Mouse (Mus musculus) hindbrain, embryonic 14.5 days (tissue): ENCODE results near the gene Fpgs. TPM values are rescaled to one million over a fixed set of nuclear protein-coding genes. Genes with fewer than 3 reads are reported as not detected.

Source experiments
- ATAC-seq: fragments of 200-750 bp; cut with Nextera tagmentation; 2 replicates; pipeline ENCODE4 v1.8.0; 2017; ENCODE audit warnings: moderate number of reproducible peaks, mild to moderate bottlenecking, moderate TSS enrichment, moderate library complexity; ENCODE audit not compliant: low FRiP score
- DNase-seq: peaks from one replicate; pipeline ENCODE4 v3.0.0-alpha.2; 2015; ENCODE audit warnings: low spot score
- H3K27ac ChIP-seq: fragments of 300-500 bp; sonication (generic); 2 replicates; pipeline ENCODE4 v1.5.1; 2014; ENCODE audit warnings: mild to moderate bottlenecking, moderate library complexity
- H3K27me3 ChIP-seq: fragments of 300-500 bp; sonication (generic); 2 replicates; pipeline ENCODE4 v1.6.1; 2014; ENCODE audit warnings: mild to moderate bottlenecking, low read length, mixed read lengths; ENCODE audit not compliant: control insufficient read depth, insufficient read depth
- H3K36me3 ChIP-seq: fragments of 300-500 bp; sonication (generic); replicated peaks from 2 replicates; pipeline ENCODE4 v1.6.1; 2014; ENCODE audit not compliant: control insufficient read depth, insufficient read depth
- H3K4me1 ChIP-seq: fragments of 300-500 bp; sonication (generic); replicated peaks from 2 replicates; pipeline ENCODE4 v1.6.1; 2014; ENCODE audit warnings: antibody characterized with exemption, low read length, mixed read lengths; ENCODE audit not compliant: control insufficient read depth, insufficient read depth
- H3K4me2 ChIP-seq: fragments of 300-500 bp; sonication (generic); replicated peaks from 2 replicates; pipeline ENCODE4 v1.6.1; 2014; ENCODE audit warnings: mild to moderate bottlenecking, moderate library complexity
- H3K4me3 ChIP-seq: fragments of 300-500 bp; sonication (generic); replicated peaks from 2 replicates; pipeline ENCODE4 v1.5.1; 2014; ENCODE audit warnings: mild to moderate bottlenecking, low read length
- H3K9ac ChIP-seq: fragments of 300-500 bp; sonication (generic); 2 replicates; pipeline ENCODE4 v1.6.1; 2014
- H3K9me3 ChIP-seq: fragments of 300-500 bp; sonication (generic); 2 replicates; pipeline ENCODE4 v1.6.1; 2016; ENCODE audit warnings: low read length; ENCODE audit not compliant: control insufficient read depth
- WGBS: fragments of 180-500 bp; shearing (Covaris S2); extraction: QIAGEN DNeasy Blood & Tissue Kit; methylation state at CpG from one replicate; pipeline ENCODE4 v1.1.7; 2014; 5-methylcytosine and 5-hydroxymethylcytosine counted together
- polyA plus RNA-seq: library from polyadenylated mRNA; unstranded; fragments of >200 nt; fragmentation: Nextera tagmentation; extraction: Ambion mirVana; gene quantifications from 2 replicates; pipeline ENCODE4 v1.2.1, GENCODE M21; 2014

The Fpgs gene
- polyA plus RNA-seq, 1 experiment from 2014 or later: 14.8 TPM

DNA sequence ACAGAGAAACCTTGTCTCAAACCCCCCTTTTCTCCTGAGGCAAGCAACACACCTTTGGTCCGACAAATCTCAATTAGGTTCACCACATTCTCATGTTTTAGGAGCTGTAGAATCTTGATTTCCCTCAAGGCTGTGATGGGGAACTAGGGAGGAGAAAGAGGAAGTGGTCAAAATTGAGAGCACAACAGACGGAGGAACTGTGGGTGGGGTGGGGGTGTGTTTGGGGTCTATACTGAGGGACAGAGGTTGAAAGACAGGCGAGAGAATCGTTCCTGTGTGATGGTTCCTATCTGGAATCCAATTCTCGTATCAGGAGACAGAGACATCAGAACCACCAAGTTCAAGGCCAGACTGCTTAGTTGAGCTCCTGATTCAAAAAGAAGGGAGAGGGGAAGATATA, 6.5 kb upstream of the Fpgs start:
- H3K4me2 ChIP-seq: no peak overlapping the region
- H3K9me3 ChIP-seq: no peaks in the 10 kb centered on the region
- no peak overlapping the region for H3K27ac ChIP-seq
- no peaks in the 10 kb centered on the region for H3K27me3 ChIP-seq
- H3K4me3 ChIP-seq: no peak overlapping the region
- DNase-seq: no peak
- no peak overlapping the region for H3K9ac ChIP-seq
- WGBS: 94% methylated on average over 5 of the region's 5 CpGs
- ATAC-seq: no peak
- peaks cover 61% of the 10 kb centered on the region for H3K36me3 ChIP-seq
- H3K4me1 ChIP-seq: peaks cover 16% of the 10 kb centered on the region

DNA sequence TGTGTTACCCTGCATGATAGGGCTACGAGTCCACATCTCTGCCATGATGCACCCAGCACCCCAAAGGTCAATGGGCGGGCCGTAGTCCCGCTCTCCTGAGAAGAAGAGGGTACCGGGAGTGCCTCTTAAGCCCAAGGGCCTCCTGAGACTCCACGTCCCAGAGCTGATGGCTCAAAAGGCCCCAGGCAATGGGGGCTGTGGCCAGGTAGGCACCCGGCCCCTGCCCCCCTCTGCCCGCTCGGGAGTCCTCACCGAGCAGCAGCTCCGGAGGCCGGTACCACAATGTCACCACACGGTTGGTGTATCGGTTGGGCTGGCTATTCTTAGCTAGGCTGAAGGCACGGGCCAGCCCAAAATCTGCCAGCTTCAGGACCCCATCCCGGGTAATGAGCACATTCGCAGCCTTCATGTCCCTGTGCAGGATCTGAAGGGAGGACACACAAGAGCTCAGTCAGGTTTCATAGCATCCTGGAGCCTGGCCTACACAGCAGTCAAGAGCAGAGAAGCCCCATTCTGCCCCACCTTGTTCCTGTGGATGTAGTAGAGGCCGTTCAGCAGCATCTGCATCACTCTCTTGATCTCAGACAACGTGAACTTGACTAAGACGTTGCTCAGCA, 5.7 kb upstream of the Fpgs start:
- H3K9ac ChIP-seq: no peak overlapping the region
- peaks cover 16% of the 10 kb centered on the region for H3K4me1 ChIP-seq
- no peak overlapping the region for H3K27ac ChIP-seq
- H3K4me3 ChIP-seq: no peak overlapping the region
- ATAC-seq (no peak), DNase-seq (no peak)
- no peaks in the 10 kb centered on the region for H3K27me3 ChIP-seq
- no peak overlapping the region for H3K4me2 ChIP-seq
- H3K9me3 ChIP-seq: no peaks in the 10 kb centered on the region
- 94% methylated on average over 20 of the region's 20 CpGs for WGBS
- H3K36me3 ChIP-seq: peaks cover 69% of the 10 kb centered on the region

DNA sequence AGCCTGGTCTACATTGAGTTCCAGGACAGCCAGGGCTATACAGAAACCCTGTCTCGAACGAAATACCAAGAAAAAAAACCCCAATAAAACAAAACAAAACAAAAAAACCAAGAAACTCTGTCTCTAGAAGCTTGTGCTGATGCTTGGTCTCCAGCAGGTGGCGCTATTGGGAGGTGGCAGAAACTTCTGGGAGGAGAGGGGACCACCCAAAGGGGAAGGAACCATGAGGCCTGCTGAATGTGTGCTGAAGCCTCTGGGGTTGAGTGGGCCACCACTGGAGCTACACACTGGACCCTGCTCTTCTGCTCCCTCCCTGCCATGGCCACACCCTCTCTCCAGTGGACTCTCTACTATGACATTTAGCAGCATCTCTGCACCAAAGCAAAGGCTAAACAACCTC, 4.7 kb upstream of the Fpgs start:
- H3K27ac ChIP-seq: no peak overlapping the region
- no peaks in the 10 kb centered on the region for H3K27me3 ChIP-seq
- DNase-seq: peak; percentile 72
- no peaks in the 10 kb centered on the region for H3K9me3 ChIP-seq
- H3K4me3 ChIP-seq: no peak overlapping the region
- H3K4me1 ChIP-seq: peaks cover 8% of the 10 kb centered on the region
- H3K9ac ChIP-seq: no peak overlapping the region
- peaks cover 77% of the 10 kb centered on the region for H3K36me3 ChIP-seq
- WGBS: 49% methylated on average over 3 of the region's 3 CpGs
- H3K4me2 ChIP-seq: no peak overlapping the region
- no peak for ATAC-seq

DNA sequence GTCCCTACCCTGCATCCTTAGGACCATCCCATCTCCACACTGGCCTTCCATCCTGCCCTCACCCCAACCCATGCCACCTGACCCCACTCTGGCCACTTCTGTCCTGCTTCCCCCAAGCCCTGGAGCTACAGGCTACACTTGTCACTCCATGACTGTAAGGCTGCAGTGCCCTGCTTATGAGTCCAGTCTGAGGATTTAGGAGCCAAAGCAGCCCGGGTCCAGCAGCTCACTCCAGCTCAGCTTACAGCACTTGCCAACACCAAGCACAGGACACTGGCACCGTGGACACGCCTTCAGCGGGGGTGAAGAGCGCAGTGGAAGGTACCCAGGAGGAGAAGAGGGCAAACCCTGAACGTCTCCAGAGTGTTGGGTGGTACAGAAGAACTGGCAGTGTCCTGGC, 3.0 kb upstream of the Fpgs start:
- DNase-seq: no peak
- H3K9me3 ChIP-seq: no peaks in the 10 kb centered on the region
- no peak overlapping the region for H3K4me2 ChIP-seq
- no peak overlapping the region for H3K4me3 ChIP-seq
- H3K9ac ChIP-seq: no peak overlapping the region
- H3K27me3 ChIP-seq: no peaks in the 10 kb centered on the region
- ATAC-seq: no peak
- no peak overlapping the region for H3K27ac ChIP-seq
- H3K4me1 ChIP-seq: peaks cover 8% of the 10 kb centered on the region
- 97% methylated on average over 6 of the region's 6 CpGs for WGBS
- H3K36me3 ChIP-seq: peaks cover 92% of the 10 kb centered on the region

DNA sequence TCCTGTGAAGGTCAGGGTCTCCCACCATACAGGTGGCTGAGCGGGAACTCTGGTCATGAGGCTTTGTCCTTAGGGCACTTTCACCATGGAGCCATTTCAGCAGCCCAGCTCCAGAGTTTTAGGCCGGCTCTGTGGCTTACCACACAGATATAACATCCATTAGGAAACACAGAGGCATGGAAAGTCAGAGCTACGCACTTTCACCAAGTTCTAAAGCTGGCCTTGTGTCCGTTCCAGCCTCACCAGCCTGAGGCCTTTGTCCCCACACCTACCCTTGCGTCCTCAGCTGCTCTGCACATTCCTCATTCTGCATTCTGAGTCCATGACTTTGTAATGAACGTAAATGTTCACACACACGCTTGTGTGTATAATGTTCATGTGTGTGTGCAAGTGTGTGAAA, 1.1 kb upstream of the Fpgs start:
- 88% methylated on average over 7 of the region's 7 CpGs for WGBS
- no peak overlapping the region for H3K9ac ChIP-seq
- ATAC-seq (no peak), DNase-seq (no peak)
- H3K36me3 ChIP-seq: peaks cover 76% of the 10 kb centered on the region
- no peaks in the 10 kb centered on the region for H3K27me3 ChIP-seq
- H3K4me3 ChIP-seq: no peak overlapping the region
- no peak overlapping the region for H3K27ac ChIP-seq
- no peak overlapping the region for H3K4me2 ChIP-seq
- H3K4me1 ChIP-seq: no peaks in the 10 kb centered on the region
- H3K9me3 ChIP-seq: no peaks in the 10 kb centered on the region

DNA sequence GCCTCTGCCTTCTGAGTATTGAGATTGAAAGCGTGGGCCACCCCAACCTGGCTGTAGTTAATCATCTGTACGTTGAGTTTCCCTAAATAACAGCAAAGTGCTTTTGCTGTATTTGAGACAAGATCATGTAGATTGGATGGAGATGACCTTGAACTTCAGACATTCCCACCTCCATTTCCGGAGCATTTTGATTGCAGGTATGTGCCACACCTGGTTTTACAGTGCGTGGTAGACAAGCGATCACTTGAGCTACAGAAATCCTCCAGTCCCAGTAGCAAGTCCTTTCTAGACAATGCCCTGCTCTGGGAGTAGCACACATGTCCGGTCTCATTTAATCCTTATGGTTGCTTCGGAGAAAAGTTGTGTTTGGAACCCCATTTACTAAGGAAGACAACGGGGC, 899 bp downstream of the Fpgs start:
- Histone ChIP-seq H3K4me2 (no peak overlapping the region), H3K4me3 (no peak overlapping the region), H3K27ac (no peak overlapping the region), H3K9me3 (no peaks in the 10 kb centered on the region), H3K4me1 (no peaks in the 10 kb centered on the region), H3K36me3 (peaks cover 57% of the 10 kb centered on the region), H3K27me3 (no peaks in the 10 kb centered on the region), H3K9ac (no peak overlapping the region)
- DNase-seq: no peak
- 95% methylated on average over 8 of the region's 8 CpGs for WGBS
- ATAC-seq: no peak

DNA sequence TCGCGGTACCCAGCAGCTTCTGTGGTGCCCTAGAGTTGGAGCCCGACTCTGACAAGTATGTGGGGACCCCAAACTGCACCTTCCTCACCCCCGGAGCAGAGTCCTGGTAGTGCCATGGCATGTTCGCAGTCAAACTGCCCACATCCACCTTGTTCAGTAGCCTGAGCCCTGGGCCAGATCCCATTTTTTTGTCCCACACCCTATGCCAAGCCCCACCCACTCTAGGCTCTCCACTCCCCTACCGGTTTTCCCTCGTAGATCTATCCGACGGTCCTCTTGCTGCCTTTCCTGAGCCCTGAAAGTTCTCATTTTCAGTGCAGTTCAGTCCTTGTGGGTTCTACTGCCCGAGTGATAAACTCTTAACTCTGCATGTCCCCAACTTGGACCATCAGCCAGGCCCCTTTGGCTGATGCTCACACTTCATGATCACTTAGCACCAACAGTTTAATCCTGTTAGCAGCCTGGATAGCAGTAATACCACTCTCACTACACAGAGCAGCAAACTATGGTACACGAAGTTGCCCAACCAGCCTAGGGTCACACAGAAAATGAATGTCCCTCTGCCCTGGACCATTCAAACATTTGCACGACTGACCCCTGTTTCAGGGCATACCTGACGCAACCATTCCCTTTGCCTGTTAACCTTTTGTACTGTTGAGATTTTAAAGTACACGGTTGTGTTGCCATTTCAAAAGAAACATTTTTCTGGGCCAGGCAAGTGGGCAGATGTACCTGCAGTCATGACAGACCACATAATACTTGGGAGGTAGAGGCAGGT, 2.8 kb downstream of the Fpgs start:
- H3K4me2 ChIP-seq: no peak overlapping the region
- DNase-seq: no peak
- 91% methylated on average over 14 of the region's 14 CpGs for WGBS

DNA sequence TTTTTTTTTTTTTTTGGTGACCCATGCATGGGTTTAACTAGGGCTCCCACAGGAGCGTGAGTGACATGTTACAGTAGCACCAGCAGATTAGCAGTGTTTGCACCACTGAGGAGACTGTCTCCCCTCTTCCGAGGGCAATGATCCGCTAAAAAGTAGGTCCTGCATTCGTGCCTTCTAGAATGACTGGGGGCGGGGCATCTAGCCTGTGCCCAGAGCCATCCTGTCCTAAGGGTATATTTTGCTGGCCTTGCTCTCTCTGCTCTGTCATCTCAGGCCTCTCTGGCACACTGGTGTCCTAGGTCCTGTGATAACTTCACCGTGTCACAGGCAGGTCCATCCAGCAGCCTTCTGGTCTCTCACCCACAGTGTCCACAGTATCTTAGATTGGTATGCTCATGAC, 4.3 kb downstream of the Fpgs start:
- peaks cover 23% of the 10 kb centered on the region for H3K36me3 ChIP-seq
- no peak overlapping the region for H3K4me2 ChIP-seq
- DNase-seq: no peak
- H3K27me3 ChIP-seq: no peaks in the 10 kb centered on the region
- H3K9me3 ChIP-seq: no peaks in the 10 kb centered on the region
- no peak overlapping the region for H3K9ac ChIP-seq
- H3K4me1 ChIP-seq: no peaks in the 10 kb centered on the region
- no peak overlapping the region for H3K27ac ChIP-seq
- no peak overlapping the region for H3K4me3 ChIP-seq
- no peak for ATAC-seq
- 87% methylated on average over 6 of the region's 6 CpGs for WGBS

More for the DNA sequence above, 2.8 kb downstream of the Fpgs start:
- Histone ChIP-seq H3K27me3 (no peaks in the 10 kb centered on the region), H3K9ac (no peak overlapping the region), H3K4me3 (no peak overlapping the region), H3K9me3 (no peaks in the 10 kb centered on the region), H3K27ac (no peak overlapping the region), H3K36me3 (peaks cover 38% of the 10 kb centered on the region), H3K4me1 (no peaks in the 10 kb centered on the region)
- no peak for ATAC-seq

DNA sequence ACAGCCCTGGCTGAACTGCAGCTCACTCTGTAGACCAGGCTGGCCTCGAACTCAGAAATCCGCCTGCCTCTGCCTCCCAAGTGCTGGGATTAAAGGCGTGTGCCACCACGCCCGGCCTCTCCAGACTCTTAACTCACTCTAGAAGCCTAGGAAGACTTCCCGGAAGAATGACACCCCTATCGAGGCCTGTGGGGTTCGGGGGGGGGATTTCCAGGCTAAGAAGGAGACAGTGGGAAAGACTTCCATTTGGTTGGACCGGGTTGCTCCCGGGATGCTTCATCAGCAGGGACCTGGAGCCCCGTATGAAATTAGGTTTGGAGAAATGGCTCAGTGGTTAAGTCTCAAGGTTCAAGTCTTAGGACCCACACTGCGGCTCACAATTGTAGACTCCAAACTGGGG, 9.3 kb downstream of the Fpgs start:
- DNase-seq: no peak
- peak overlapping the region; percentile 50 for H3K9ac ChIP-seq
- ATAC-seq: no peak
- 0 out of 2 replicates have a peak, but pooled peaks cover 9% of the 10 kb centered on the region for H3K4me1 ChIP-seq
- H3K9me3 ChIP-seq: no peaks in the 10 kb centered on the region
- peak overlapping the region; percentile 70 for H3K4me2 ChIP-seq
- peak overlapping the region; percentile 62; the same call in 1 of the 2 replicates for H3K27ac ChIP-seq
- 88% methylated on average over 12 of the region's 12 CpGs for WGBS
- no peaks in the 10 kb centered on the region for H3K27me3 ChIP-seq
- peak overlapping the region; percentile 64 for H3K4me3 ChIP-seq
- H3K36me3 ChIP-seq: no peaks in the 10 kb centered on the region
